Mouse (Mus musculus) layer of hippocampus, adult 8-10 months (tissue): ENCODE measurements around the gene Nub1. TPM values are rescaled to one million over a fixed set of nuclear protein-coding genes. Genes with fewer than 3 reads are reported as not detected.
"Not testable (repeated sequence)": the region's sequence is repeated elsewhere in the genome, so short reads cannot be mapped to it uniquely, and the experiment has no call there.

Experiments
- DNase-seq, 2 experiments: peaks; one replicate each; pipeline ENCODE4 v3.0.0; 2022; ENCODE audit warnings: low spot score in 2 of 2
- total RNA-seq, 4 experiments: library from RNA; stranded (reverse); gene quantifications; 2 replicates each; pipeline ENCODE4 v1.2.4; 2022

Gene Nub1
- total RNA-seq, result 10 to 100 TPM; 68.8 to 75.2 (median 73.1) TPM

GRCm38 (mm10) chr5:24685366-24686093, at the start of gene Nub1:
Gene Nub1 (plus strand): TSS chr5:24685532.
- DNase-seq, result peak; percentile 94 to 97

DNA sequence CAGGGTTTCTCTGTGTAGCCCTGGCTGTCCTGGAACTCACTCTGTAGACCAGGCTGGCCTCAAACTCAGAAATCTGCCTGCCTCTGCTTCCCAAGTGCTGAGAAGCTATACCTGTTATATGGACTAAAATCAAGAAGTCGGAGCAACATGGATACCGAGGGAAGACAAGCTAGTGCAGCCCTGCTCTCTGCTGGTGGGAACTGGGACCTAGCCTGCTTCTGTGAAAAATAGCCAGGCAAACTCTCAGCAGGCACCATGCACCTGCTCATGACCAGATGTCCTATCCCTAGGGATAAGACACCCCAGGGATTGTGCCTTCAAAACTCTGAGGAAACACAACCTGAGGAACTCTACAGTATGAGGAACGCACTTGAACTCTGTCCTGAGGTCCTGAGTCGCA, 48.3 kb upstream of the Nub1 start:
- no peak for DNase-seq

GRCm38 (mm10) chr5:24638131-24638530, 47.2 kb upstream of the Nub1 start:
- DNase-seq, result no peak

DNA sequence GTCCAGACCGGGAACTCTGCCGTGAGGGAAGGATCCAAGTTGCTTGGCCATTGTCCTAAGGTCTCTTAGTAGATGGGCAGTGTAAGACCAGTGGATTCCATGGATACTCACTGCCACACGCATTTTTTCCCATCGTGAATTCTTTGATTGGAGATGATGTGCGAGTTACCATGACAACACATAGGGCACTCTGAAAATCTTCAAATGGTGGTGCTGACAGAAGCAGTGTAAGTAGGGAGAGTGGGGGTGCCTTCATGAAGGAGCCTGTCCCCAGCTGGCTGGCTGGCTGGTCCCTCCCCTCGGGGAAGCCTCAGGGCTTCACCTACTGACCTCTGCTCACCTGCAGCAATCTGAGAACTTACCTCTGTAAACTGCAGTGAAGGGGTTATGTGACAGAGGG, 46.3 kb upstream of the Nub1 start:
- no peak for DNase-seq

DNA sequence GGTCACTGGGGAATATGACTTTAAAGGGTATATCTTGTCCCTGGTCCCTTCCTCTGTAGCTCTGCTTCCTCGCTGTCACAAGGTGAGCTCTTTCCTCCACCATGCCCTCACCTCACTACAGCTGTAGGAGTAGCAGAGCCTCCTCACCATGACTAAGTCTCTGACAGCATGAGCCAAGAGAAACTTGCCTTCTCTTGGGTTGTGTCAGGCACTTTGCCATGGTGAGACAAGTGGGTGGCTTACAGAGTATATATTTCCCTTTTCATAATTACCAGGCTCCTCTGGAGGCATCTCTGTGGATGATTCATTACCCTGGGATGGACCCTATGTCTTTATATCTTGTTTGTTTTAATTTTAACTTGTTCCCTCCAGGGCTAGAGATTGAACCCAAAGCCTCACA, 39.9 kb upstream of the Nub1 start:
- no peak for DNase-seq

- no peak for DNase-seq
Measured at GRCm38 (mm10) chr5:24649231-24649630, 36.1 kb upstream of the Nub1 start.

- DNase-seq, result no peak
Measured at GRCm38 (mm10) chr5:24649701-24650100, 35.6 kb upstream of the Nub1 start.

GRCm38 (mm10) chr5:24651356-24651755, 34.0 kb upstream of the Nub1 start:
- no peak for DNase-seq

DNA sequence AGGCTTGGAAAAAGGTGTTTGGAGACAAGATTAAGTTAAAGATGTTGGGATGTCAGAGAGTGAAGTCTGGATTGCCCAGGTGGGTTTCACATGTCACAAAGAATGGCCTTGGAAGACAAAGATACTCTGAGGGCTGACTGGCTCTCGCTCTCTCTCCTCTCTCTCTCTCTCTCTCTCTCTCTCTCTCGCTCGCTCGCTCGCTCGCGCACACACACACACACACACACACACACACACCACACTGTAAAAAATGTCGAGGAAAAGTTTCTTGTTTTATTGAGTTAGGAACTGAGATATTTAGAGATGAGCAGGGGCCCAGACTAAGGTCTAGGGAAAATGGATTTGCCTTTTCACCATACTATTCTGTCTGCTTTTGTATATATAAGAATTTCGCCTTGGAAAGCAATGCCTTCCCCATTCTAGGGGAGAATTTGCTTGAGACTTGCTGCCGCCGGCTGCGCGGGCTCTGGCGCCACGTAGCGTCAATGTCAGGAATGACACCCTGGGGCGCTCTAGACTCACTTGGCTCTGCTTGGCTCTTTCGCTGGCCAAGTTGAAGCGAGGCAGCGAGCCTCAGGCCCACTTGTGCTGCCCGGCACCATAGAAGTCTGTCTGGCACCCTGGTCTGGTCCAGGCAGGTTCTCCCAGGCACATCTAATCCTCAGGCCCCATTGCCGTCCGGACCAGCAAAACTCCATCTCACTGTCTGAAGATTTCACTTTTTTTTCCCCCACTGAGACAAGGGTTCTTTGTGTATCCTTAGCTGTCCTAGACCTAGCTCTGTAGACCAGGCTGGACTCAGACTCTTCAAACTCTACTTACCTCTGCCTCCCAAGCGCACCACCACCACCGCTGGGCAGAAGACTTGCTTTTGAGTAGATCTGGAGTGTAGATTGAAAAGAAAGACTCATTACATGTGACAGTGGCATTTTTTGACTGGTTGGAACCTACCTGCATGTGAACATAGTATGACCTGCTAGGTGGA, 33.3 kb upstream of the Nub1 start:
- peak; percentile 44 to 92 for DNase-seq

GRCm38 (mm10) chr5:24652780-24653179, 32.6 kb upstream of the Nub1 start:
- DNase-seq, result no peak

DNA sequence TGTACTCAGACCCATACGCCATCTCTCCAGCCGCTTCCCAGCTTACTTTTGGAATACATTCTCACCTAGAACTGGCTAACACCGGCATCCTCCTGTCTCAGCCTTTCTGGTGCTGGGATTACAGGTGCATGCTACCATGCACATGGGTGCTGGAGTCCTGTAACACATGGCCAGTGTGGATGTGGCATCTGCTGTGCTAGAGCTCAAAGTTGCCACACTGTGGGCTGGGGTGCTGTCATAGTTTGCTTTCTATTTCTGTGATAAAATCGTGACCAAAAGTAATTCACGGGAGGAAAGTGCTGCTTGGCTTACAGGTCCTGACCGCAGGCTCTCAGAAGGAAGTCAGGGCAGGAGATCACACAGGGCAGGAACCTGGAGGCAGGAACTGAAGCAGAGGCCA, 30.8 kb upstream of the Nub1 start:
- no peak for DNase-seq

- DNase-seq, result peak; percentile 41 to 66
Measured at GRCm38 (mm10) chr5:24657113-24657512, 28.2 kb upstream of the Nub1 start.

GRCm38 (mm10) chr5:24659708-24660423, 25.5 kb upstream of the Nub1 start:
- DNase-seq, result no peak

DNA sequence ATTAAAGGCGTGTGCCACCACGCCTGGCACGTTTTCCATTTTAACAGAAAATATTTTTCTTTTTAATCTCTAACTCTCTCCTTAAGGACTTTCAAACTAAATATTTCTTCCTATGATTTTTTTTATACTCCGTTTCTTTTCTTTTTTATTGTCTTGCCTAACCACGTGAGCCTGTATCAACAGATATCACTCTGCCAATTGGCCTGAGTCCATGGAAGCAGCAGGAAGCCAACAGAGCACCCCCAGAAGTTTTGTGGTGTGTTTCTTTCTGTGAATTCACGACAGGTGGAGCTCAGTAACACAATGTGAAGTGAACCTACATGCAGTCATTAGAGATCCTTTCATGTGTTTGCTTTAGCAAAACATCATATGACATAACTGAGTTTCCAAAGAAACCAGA, 23.9 kb upstream of the Nub1 start:
- no peak for DNase-seq

DNA sequence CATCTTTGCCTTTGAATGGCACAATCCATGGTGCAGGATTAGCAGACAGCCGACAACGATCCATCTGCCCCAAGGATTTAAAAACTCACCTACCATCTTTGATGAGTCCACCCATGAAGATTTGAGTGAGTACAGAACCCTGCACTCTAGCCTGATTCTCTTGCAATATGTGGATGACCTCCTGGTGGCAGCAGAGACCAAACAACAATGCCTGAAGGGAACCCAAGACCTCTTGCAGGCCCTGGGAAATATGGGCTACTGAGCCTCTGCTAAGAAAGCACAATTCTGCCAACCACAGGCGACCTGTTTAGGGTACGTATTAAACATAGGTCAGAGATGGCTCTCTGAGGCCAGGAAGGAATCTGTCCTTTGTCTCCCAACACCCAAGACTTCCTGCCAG, 11.1 kb upstream of the Nub1 start:
- DNase-seq, result peak; percentile 69 to 90

DNA sequence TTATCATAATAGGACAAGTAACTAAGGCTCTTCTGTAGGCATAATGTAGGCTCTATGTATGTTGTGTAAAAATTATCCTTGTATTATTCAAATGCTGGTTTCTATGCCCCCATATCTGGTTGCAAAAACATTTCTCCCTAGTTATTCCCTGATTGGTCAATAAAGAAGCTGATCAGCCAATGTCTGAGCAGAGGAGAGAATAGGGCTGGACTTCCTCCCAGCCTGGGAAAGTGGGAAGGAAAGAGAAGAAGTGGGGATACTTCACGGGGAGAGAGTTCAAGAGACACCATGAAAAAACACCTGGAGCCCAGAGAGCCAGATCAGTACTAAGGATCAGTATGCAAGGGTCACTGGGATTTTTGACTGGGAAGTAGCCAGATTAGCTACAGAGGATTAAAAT, 3.9 kb upstream of the Nub1 start:
- DNase-seq, result no peak

- DNase-seq, result peak; percentile 78 to 84
Measured at GRCm38 (mm10) chr5:24684578-24685365, 560 bp upstream of the Nub1 start.

DNA sequence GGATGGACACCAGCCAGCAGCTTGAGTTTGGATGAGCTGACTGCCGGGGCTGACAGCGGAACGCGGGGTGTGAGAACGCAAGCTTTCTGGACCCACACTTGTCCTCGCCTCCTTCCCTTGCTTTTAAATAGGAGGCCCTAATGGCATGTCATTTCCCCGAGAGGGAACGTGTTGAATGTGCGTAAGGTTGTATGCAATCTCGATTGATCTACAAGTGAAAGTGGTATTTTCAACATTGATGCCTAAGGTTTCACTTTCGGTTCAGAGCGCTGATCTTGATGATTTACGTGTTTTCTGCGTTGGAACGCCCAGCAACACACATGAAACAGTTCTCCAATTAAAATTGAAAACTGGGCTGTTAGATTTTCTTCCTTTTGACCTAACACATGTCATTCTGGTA, 844 bp downstream of the Nub1 start:
- DNase-seq, result no peak

DNA sequence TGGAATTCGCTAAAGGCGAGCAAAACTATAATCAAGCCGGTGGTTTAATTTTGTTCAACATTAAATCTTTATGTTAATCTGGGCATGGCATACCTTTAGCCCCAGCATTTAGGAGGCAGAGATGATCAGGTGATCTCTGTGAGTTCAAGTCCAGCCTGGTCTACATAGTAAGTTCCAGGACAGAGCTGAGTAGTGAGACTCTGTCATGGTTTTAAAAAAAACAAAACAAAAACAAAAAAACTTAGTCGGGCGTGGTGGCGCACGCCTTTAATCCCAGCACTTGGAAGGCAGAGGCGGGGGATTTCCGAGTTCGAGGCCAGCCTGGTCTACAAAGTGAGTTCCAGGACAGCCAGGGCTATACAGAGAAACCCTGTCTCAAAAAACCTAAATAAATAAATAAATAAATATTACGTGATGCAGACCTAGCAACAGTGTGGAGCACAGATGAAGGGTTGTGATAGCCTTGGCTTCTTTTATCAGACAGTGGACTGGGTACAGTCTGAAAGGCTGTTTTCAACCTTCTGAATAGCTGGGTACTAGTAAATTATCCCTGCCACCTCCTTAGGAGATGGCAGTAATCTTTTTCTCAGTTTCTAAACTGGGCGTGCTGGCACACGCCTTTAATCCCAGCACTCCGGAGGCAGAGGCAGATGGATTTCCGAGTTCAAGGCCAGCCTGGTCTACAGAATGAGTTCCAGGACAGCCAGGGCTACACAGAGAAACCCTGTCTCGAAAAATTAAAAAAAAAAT, 1.5 kb downstream of the Nub1 start:
- not testable (repeated sequence) for DNase-seq

- no peak for DNase-seq
Measured at GRCm38 (mm10) chr5:24687696-24688095, 2.4 kb downstream of the Nub1 start.
